Mouse (Mus musculus): ENCODE measurements around the gene Coro1b. TPM values are rescaled to one million over a fixed set of nuclear protein-coding genes. Genes with fewer than 3 reads are reported as not detected.

Coro1b gene
- total and polyA plus RNA-seq, 2 experiments from 2014 or later: 97.2 to 120 TPM

DNA sequence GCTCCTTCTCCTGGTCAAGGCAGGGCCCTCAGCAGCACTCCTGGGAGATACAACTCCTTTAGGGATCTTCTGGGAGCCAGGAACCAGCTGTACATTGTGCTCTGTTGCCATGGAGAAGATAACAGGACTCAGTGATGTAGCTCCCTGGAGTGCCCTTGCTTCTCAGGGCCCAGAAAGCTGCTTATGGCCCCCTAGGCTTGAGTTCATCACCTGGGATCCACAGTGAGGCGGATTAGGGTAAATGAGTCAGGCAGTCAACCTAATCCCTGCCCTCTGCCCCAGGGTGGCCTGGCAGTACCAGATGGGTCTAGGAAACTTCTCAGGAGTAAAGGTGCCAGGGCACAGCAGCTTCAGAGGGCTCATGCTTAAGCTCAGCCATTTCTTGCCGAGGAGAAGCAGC is 9.0 kb upstream of the Coro1b start, which contains the start of gene Gpr152:
Gene Gpr152, plus strand, starts transcription at position 342 of the 400 bp plus-strand sequence.
- Histone ChIP-seq H3K4me1 (ENCODE audit: control insufficient read depth, insufficient read depth) (no peaks in the 10 kb centered on the region), H3K4me3 (ENCODE audit: low read depth, low read length) (no peak within 1 kb of the TSS), H3K36me3 (replicated peaks; ENCODE audit: control insufficient read depth, insufficient read depth, low read length) (no peaks in the 10 kb centered on the region), H3K9me3 (replicated peaks; ENCODE audit: control insufficient read depth, low read length) (no peaks in the 10 kb centered on the region), H3K9ac (replicated peaks; ENCODE audit: low read depth, low read length) (no peak within 1 kb of the TSS), H3K4me2 (ENCODE audit: low read depth, low read length) (no peak within 1 kb of the TSS), H3K27ac (ENCODE audit: low read depth) (no peak within 1 kb of the TSS), H3K27me3 (ENCODE audit: control insufficient read depth, insufficient read depth, low read length) (no peaks in the 10 kb centered on the region)
- ATAC-seq (ENCODE audit: insufficient read depth, low read depth): no peak
- TF ChIP-seq CTCF (IDR thresholded peaks at IDR 0.05; ENCODE audit: low read depth) (no peak), EP300 (IDR thresholded peaks at IDR 0.05; ENCODE audit: low read depth) (no peak)
- WGBS: 73% methylated on average over 2 of the region's 2 CpGs
- DNase-seq (ENCODE audit: low spot score): no peak

DNA sequence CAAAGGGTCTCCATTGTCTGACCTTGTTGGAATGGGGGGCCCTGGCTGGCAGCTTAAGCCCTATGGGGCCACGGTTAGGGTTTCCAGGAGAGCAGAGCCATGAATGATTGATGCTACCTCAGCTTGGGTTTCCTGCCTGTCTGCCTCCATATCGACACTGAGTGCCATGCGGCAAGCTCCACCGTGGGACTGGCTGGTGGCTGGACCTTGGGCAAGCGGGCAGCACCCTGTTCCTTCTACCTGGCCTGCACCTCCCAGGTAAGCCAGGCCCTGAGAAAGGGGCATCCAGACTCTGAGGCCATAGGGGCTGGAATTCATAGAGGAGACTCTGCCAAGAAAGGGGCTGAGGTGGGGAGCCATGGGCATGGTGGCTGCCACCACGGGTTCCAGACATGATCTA is 8.3 kb upstream of the Coro1b start:
- H3K4me1 ChIP-seq (ENCODE audit: control insufficient read depth, insufficient read depth): no peaks in the 10 kb centered on the region
- TF ChIP-seq CTCF (IDR thresholded peaks at IDR 0.05; ENCODE audit: low read depth): no peak
- no peak for TF ChIP-seq EP300 (IDR thresholded peaks at IDR 0.05; ENCODE audit: low read depth)
- H3K36me3 ChIP-seq (replicated peaks; ENCODE audit: control insufficient read depth, insufficient read depth, low read length): no peaks in the 10 kb centered on the region
- 69% methylated on average over 6 of the region's 6 CpGs for WGBS
- ATAC-seq (ENCODE audit: insufficient read depth, low read depth): no peak
- H3K4me2 ChIP-seq (ENCODE audit: low read depth, low read length): no peak overlapping the region
- no peak overlapping the region for H3K4me3 ChIP-seq (ENCODE audit: low read depth, low read length)
- no peak overlapping the region for H3K27ac ChIP-seq (ENCODE audit: low read depth)
- H3K9me3 ChIP-seq (replicated peaks; ENCODE audit: control insufficient read depth, low read length): no peaks in the 10 kb centered on the region
- H3K27me3 ChIP-seq (ENCODE audit: control insufficient read depth, insufficient read depth, low read length): no peaks in the 10 kb centered on the region
- H3K9ac ChIP-seq (replicated peaks; ENCODE audit: low read depth, low read length): no peak overlapping the region
- DNase-seq (ENCODE audit: low spot score): no peak

DNA sequence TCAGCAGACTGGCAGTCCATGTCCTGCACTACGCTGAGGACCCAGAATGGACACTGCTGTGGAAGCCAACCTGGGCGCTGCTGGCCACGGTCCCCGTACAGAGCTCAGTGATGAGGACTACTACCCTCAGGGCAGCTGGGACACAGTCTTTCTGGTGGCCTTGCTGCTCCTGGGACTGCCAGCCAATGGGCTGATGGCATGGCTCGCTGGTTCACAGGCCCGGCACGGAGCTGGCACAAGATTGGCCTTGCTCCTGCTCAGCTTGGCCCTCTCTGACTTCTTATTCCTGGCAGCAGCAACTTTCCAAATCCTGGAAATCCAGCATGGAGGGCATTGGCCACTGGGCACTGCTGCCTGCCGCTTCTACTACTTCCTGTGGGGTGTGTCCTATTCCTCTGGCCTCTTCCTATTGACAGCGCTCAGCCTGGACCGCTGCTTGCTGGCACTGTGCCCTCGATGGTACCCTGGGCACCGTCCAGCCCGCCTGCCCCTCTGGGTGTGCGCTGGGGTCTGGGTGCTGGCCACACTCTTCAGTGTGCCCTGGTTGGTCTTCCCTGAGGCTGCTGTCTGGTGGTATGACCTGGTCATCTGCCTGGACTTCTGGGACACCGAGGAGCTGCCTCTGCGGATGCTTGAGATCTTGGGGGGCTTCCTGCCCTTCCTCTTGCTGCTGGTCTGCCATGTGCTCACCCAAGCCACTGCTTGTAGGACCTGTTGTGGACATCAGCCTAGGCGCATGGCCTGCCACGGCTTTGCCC is 5.8 kb upstream of the Coro1b start:
- Histone ChIP-seq H3K4me3 (ENCODE audit: low read depth, low read length) (no peak overlapping the region), H3K27ac (ENCODE audit: low read depth) (no peak overlapping the region), H3K4me1 (ENCODE audit: control insufficient read depth, insufficient read depth) (no peaks in the 10 kb centered on the region), H3K9me3 (replicated peaks; ENCODE audit: control insufficient read depth, low read length) (no peaks in the 10 kb centered on the region), H3K9ac (replicated peaks; ENCODE audit: low read depth, low read length) (no peak overlapping the region), H3K4me2 (ENCODE audit: low read depth, low read length) (no peak overlapping the region), H3K36me3 (replicated peaks; ENCODE audit: control insufficient read depth, insufficient read depth, low read length) (no peaks in the 10 kb centered on the region), H3K27me3 (ENCODE audit: control insufficient read depth, insufficient read depth, low read length) (no peaks in the 10 kb centered on the region)
- ATAC-seq (ENCODE audit: insufficient read depth, low read depth): no peak
- TF ChIP-seq CTCF (IDR thresholded peaks at IDR 0.05; ENCODE audit: low read depth) (no peak), EP300 (IDR thresholded peaks at IDR 0.05; ENCODE audit: low read depth) (no peak)
- DNase-seq (ENCODE audit: low spot score): no peak
- 87% methylated on average over 18 of the region's 18 CpGs for WGBS

DNA sequence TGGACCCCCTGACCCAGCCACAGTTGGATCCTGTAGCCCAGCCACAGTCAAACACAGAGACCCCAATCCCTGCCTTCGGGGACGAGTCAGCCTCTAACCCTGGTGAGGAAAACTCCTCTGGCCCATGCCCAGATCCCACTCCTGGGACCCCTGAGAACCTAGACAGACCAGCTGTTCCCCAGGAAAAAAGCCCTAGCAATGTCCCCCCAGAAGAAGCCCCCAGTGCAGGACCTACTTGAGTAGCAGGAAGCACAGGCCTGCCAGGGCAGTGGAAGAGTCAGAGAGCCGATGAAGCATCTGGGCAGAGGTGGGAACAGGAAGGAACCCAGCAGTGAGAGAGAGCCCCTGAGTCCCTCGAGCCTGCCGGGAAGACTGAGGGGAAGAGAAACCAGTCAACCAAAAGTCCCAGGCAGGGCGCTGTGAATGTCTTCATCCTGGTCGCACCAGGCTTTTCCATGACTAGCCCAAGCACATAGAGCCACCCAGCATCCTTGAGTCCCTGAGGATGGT is 4.6 kb upstream of the Coro1b start, which contains the start of gene Cabp4:
Gene Cabp4, minus strand, starts transcription at position 275 of the 510 bp plus-strand sequence.
- no peak within 1 kb of the TSS for H3K4me2 ChIP-seq (ENCODE audit: low read depth, low read length)
- 71% methylated on average over 7 of the region's 7 CpGs for WGBS
- 0 out of 2 replicates have a peak, but pooled peaks cover 3% of the 10 kb centered on the region for H3K4me1 ChIP-seq (ENCODE audit: control insufficient read depth, insufficient read depth)
- H3K27me3 ChIP-seq (ENCODE audit: control insufficient read depth, insufficient read depth, low read length): no peaks in the 10 kb centered on the region
- H3K9ac ChIP-seq (replicated peaks; ENCODE audit: low read depth, low read length): no peak within 1 kb of the TSS
- H3K27ac ChIP-seq (ENCODE audit: low read depth): peak within 1 kb of the TSS; percentile 2; the same call in 1 of the 2 replicates
- TF ChIP-seq CTCF (IDR thresholded peaks at IDR 0.05; ENCODE audit: low read depth) (no peak), EP300 (IDR thresholded peaks at IDR 0.05; ENCODE audit: low read depth) (no peak)
- H3K9me3 ChIP-seq (replicated peaks; ENCODE audit: control insufficient read depth, low read length): no peaks in the 10 kb centered on the region
- ATAC-seq (ENCODE audit: insufficient read depth, low read depth): no peak
- DNase-seq (ENCODE audit: low spot score): no peak
- H3K36me3 ChIP-seq (replicated peaks; ENCODE audit: control insufficient read depth, insufficient read depth, low read length): no peaks in the 10 kb centered on the region
- H3K4me3 ChIP-seq (ENCODE audit: low read depth, low read length): no peak within 1 kb of the TSS

DNA sequence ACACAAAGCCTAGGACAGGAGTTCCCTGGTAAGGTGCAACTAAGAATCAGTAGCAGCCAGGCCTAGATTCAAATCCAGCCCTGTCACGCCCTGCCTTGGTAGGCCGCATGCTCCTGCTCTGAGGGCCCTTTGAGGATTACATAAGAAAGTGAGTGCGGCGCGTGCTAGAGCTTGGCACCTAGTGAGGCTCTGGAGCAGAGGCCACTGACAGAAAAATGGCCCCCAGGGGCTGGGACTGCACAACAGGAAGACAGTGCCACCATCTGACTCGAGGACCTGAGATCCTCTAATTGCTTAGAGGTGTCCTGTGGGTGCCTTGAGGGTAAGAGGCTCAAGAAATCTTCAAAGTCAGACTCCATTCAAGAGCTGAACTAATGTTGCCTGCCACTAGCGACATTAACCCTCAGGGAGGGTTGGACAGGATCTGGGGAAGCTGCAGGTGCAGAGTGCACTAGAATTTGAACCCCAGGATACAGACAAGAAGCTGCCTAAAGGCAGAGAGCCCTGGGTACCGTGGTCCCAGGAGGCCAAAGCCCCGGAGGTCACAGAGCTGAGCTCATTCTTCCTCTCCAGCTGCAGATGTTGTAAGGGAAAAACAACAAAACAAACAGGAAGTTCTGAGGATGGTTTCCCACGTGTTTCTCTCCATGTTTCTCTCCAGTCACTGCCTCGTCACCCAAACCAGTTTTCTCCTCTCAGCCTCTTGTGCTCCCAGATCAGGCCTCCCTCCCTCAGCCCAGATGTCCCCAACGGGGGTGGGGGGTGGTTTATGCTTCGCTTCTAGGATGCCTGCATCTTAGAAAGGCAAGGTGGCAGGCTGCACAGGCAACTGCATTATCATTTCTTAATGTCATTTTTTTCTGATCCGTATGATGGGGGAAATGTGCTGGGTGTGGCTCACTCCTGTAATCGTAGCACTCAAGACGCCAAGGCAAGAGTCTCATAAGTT is 3.6 kb upstream of the Coro1b start:
- TF ChIP-seq CTCF (IDR thresholded peaks at IDR 0.05; ENCODE audit: low read depth): no peak
- TF ChIP-seq EP300 (IDR thresholded peaks at IDR 0.05; ENCODE audit: low read depth): no peak
- no peaks in the 10 kb centered on the region for H3K27me3 ChIP-seq (ENCODE audit: control insufficient read depth, insufficient read depth, low read length)
- H3K4me1 ChIP-seq (ENCODE audit: control insufficient read depth, insufficient read depth): peaks cover 13% of the 10 kb centered on the region
- DNase-seq (ENCODE audit: low spot score): no peak
- no peaks in the 10 kb centered on the region for H3K9me3 ChIP-seq (replicated peaks; ENCODE audit: control insufficient read depth, low read length)
- H3K4me2 ChIP-seq (ENCODE audit: low read depth, low read length): no peak overlapping the region
- H3K36me3 ChIP-seq (replicated peaks; ENCODE audit: control insufficient read depth, insufficient read depth, low read length): no peaks in the 10 kb centered on the region
- no peak for ATAC-seq (ENCODE audit: insufficient read depth, low read depth)
- no peak overlapping the region for H3K9ac ChIP-seq (replicated peaks; ENCODE audit: low read depth, low read length)
- no peak overlapping the region for H3K4me3 ChIP-seq (ENCODE audit: low read depth, low read length)
- peak overlapping the region; percentile 2; the same call in 1 of the 2 replicates for H3K27ac ChIP-seq (ENCODE audit: low read depth)
- 67% methylated on average over 16 of the region's 16 CpGs for WGBS
